Mouse (Mus musculus) kidney, embryonic 15.5 days (tissue): Measurements from ENCODE around the gene Hand1. TPM values are rescaled to one million over a fixed set of nuclear protein-coding genes. Genes with fewer than 3 reads are reported as not detected.
A peak's percentile ranks its signal among the peaks of the same experiment; 100 is the strongest.

Source experiments
- ATAC-seq: fragments of 200-750 bp; cut with Nextera tagmentation; replicated peaks from 2 replicates; pipeline ENCODE4 v1.8.0; 2017; ENCODE audit warnings: moderate TSS enrichment; ENCODE audit not compliant: low FRiP score
- H3K27ac ChIP-seq: fragments of 300-500 bp; sonication (generic); 2 replicates; pipeline ENCODE4 v1.5.1; 2015; ENCODE audit warnings: mild to moderate bottlenecking, inconsistent platforms
- H3K27me3 ChIP-seq: fragments of 300-500 bp; sonication (generic); 2 replicates; pipeline ENCODE4 v1.6.1; 2015; ENCODE audit warnings: inconsistent platforms
- H3K36me3 ChIP-seq: fragments of 300-500 bp; sonication (generic); 2 replicates; pipeline ENCODE4 v1.6.1; 2015; ENCODE audit warnings: inconsistent platforms
- H3K4me1 ChIP-seq: fragments of 300-500 bp; sonication (generic); 2 replicates; pipeline ENCODE4 v1.6.1; 2015; ENCODE audit warnings: inconsistent platforms
- H3K4me2 ChIP-seq: fragments of 300-500 bp; sonication (generic); 2 replicates; pipeline ENCODE4 v1.6.1; 2015; ENCODE audit warnings: moderate library complexity, mild to moderate bottlenecking, inconsistent platforms
- H3K4me3 ChIP-seq: fragments of 300-500 bp; sonication (generic); replicated peaks from 2 replicates; pipeline ENCODE4 v1.5.1; 2015; ENCODE audit warnings: mild to moderate bottlenecking, inconsistent platforms
- H3K9ac ChIP-seq: fragments of 300-500 bp; sonication (generic); 2 replicates; pipeline ENCODE4 v1.6.1; 2015; ENCODE audit warnings: mild to moderate bottlenecking, inconsistent platforms
- H3K9me3 ChIP-seq: fragments of 300-500 bp; sonication (generic); replicated peaks from 2 replicates; pipeline ENCODE4 v1.6.1; 2016; ENCODE audit warnings: inconsistent platforms
- WGBS: fragments of 180-500 bp; shearing (Covaris S2); methylation state at CpG from one replicate; pipeline ENCODE4 v1.1.7; 2015; ENCODE audit warnings: mixed read lengths; 5-methylcytosine and 5-hydroxymethylcytosine counted together
- polyA plus RNA-seq: library from polyadenylated mRNA; unstranded; fragments of >200 nt; fragmentation: Nextera tagmentation; extraction: Ambion mirVana; gene quantifications from 2 replicates; pipeline ENCODE4 v1.2.1, GENCODE M21; 2015

Gene Hand1
- polyA plus RNA-seq, 1 experiment from 2014 or later, result 5.4 TPM

- no peak overlapping the region for H3K27ac ChIP-seq
- peaks cover 35% of the 10 kb centered on the region for H3K36me3 ChIP-seq
- H3K4me1 ChIP-seq, result peaks cover 4% of the 10 kb centered on the region; the same call in 1 of the 2 replicates
- no peak overlapping the region for H3K9ac ChIP-seq
- ATAC-seq, result no peak
- no peak overlapping the region for H3K4me3 ChIP-seq
- H3K27me3 ChIP-seq, result 0 out of 2 replicates have a peak, but pooled peaks cover under 1% of the 10 kb centered on the region
- no peak overlapping the region for H3K4me2 ChIP-seq
- 89% methylated on average over 3 of the region's 3 CpGs for WGBS
- no peaks in the 10 kb centered on the region for H3K9me3 ChIP-seq
Observed at GRCm38 (mm10) chr11:57813641-57814040, 19.0 kb downstream of the Hand1 start.

- no peaks in the 10 kb centered on the region for H3K27me3 ChIP-seq
- H3K27ac ChIP-seq, result no peak overlapping the region
- no peak overlapping the region for H3K4me3 ChIP-seq
- H3K9ac ChIP-seq, result no peak overlapping the region
- H3K36me3 ChIP-seq, result peaks cover 44% of the 10 kb centered on the region
- no peaks in the 10 kb centered on the region for H3K9me3 ChIP-seq
- ATAC-seq, result no peak
- WGBS, result 96% methylated on average over 8 of the region's 8 CpGs
- no peaks in the 10 kb centered on the region for H3K4me1 ChIP-seq
- no peak overlapping the region for H3K4me2 ChIP-seq
Observed at GRCm38 (mm10) chr11:57812212-57812611, 20.4 kb downstream of the Hand1 start.

DNA sequence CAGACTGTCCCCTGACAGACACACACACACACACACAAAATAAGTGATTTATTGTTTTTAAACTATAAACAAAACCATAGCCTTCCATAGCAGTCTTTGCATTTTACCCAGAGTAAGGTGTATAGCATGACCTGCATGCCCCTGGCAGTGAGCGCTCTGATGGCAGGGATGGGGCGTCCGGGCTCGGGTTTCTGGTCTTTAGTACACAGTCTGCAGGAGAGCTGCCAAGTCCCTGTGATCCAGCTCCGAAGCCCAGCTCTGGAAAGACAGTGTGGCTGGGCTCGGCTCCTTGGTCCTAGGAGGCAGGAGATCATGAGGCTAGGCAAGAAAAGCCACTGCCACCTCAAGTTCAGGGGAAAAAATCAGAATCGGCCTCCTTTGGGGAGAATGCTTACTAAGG, 21.6 kb downstream of the Hand1 start:
- no peak overlapping the region for H3K4me3 ChIP-seq
- no peak for ATAC-seq
- no peaks in the 10 kb centered on the region for H3K9me3 ChIP-seq
- H3K4me1 ChIP-seq, result no peaks in the 10 kb centered on the region
- H3K36me3 ChIP-seq, result peaks cover 50% of the 10 kb centered on the region
- no peak overlapping the region for H3K4me2 ChIP-seq
- no peaks in the 10 kb centered on the region for H3K27me3 ChIP-seq
- H3K27ac ChIP-seq, result no peak overlapping the region
- no peak overlapping the region for H3K9ac ChIP-seq
- 79% methylated on average over 7 of the region's 7 CpGs for WGBS

- H3K9me3 ChIP-seq, result no peaks in the 10 kb centered on the region
- H3K27me3 ChIP-seq, result no peaks in the 10 kb centered on the region
- no peaks in the 10 kb centered on the region for H3K4me1 ChIP-seq
- H3K9ac ChIP-seq, result no peak overlapping the region
- H3K4me3 ChIP-seq, result no peak overlapping the region
- H3K4me2 ChIP-seq, result no peak overlapping the region
- peaks cover 49% of the 10 kb centered on the region for H3K36me3 ChIP-seq
- WGBS, result 91% methylated on average over 8 of the region's 8 CpGs
- ATAC-seq, result no peak
- no peak overlapping the region for H3K27ac ChIP-seq
Observed at GRCm38 (mm10) chr11:57809732-57810098, 22.9 kb downstream of the Hand1 start.

DNA sequence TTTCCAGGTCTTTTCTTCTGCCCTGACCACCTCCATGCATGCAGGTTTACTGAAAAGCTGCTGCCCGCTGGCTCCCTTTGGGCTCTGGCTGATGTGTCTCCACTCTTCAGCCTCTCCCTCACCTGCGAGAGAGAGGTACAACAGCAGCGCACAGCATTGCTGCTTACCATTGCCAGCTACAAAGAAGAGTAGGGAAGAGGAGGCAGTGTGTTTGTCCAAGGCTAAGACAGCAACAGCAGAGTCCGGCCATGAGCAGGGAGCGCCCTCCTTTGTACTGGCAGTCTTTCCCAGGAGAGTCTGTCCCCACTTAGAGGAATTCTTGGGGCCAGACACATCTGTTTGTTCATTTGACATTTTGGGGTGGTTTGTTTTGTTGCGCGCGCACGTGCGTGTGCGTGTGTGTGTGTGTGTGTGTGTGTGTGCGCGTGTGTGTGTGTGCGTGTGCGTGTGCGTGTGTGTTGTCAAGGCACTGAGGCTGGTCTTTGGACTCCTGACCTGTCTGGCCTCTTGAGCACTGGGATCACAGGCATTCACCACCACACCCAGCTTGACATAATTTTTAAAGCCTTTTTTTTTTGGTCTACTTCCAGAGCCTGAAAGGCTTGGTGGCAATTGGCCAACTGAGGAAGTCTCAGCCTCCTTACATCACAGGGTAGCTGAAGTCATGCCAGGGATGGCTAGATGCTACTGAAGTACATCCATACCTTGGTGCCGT, 23.4 kb downstream of the Hand1 start:
- H3K27me3 ChIP-seq, result no peaks in the 10 kb centered on the region
- ATAC-seq, result no peak
- no peak overlapping the region for H3K4me2 ChIP-seq
- no peak overlapping the region for H3K9ac ChIP-seq
- no peaks in the 10 kb centered on the region for H3K4me1 ChIP-seq
- 93% methylated on average over 17 of the region's 17 CpGs for WGBS
- H3K27ac ChIP-seq, result no peak overlapping the region
- H3K36me3 ChIP-seq, result peaks cover 49% of the 10 kb centered on the region
- no peaks in the 10 kb centered on the region for H3K9me3 ChIP-seq
- no peak overlapping the region for H3K4me3 ChIP-seq

GRCm38 (mm10) chr11:57805047-57805446, 27.6 kb downstream of the Hand1 start:
- Histone ChIP-seq H3K4me2 (no peak overlapping the region), H3K4me3 (no peak overlapping the region), H3K27me3 (no peaks in the 10 kb centered on the region), H3K9me3 (no peaks in the 10 kb centered on the region), H3K27ac (no peak overlapping the region), H3K9ac (no peak overlapping the region), H3K4me1 (peaks cover 27% of the 10 kb centered on the region), H3K36me3 (peaks cover 30% of the 10 kb centered on the region)
- WGBS, result 76% methylated on average over 3 of the region's 3 CpGs
- ATAC-seq, result no peak

DNA sequence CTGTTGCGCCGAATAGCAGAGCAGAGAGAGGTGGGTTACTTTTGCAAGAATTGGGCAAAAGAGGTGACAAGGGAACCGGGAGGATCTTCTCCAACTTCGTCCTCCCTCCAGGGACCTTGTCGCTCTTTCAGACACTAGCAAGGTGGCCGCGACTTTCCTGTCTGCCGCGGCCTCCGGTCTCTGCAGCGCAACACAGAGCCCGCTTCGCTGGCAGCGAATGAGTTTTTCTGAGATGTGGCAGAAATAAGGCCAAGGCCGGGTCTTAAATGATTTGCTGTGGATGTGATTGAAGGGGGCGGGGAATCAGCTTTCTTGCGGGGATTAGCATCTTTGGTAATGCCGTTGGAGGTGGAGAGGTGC, 30.1 kb downstream of the Hand1 start:
- WGBS, result under 1% methylated on average over 18 of the region's 18 CpGs
- 0 out of 2 replicates have a peak overlapping the region, but pooled peaks have one; percentile 75 for H3K27ac ChIP-seq

DNA sequence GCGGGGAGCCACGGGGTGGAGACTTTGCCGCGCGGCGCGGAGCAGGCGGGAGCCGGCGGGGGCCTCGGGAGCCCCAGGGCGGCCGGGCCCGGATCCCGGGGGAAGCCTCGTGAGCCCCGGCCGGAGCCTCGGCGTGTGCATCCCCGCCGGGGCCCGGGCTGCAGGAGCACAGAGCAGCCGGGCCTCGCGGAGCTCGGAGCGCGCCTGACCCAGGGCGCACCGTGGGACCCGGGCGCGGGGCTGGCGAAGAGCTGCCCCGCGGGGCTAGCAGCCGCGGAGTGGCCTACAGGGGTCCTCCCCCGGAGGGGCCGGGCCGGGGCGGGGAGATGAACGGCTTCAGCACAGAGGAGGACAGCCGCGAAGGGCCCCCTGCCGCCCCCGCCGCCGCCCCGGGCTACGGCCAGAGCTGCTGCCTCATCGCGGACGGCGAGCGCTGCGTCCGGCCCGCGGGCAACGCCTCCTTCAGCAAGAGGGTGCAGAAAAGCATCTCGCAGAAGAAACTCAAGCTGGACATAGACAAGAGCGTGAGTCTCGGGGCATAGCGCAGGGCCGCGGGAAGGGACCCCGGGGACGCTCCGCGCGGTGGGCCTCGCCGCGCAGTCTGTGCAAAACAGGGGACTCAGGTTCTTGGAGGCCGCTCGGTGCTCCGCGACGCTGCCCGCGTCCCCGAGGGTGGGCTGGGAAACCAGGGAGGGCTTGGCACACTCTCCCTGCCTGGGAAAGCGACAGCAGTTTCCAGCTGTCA, 30.7 kb downstream of the Hand1 start:
- no peaks in the 10 kb centered on the region for H3K9me3 ChIP-seq
- peak overlapping the region; percentile 87 for H3K9ac ChIP-seq
- H3K27me3 ChIP-seq, result no peaks in the 10 kb centered on the region
- peak overlapping the region; percentile 75 for H3K27ac ChIP-seq
- H3K36me3 ChIP-seq, result peaks cover 8% of the 10 kb centered on the region; the same call in 1 of the 2 replicates
- peaks cover 29% of the 10 kb centered on the region for H3K4me1 ChIP-seq
- WGBS, result under 1% methylated on average over 67 of the region's 85 CpGs
- peak overlapping the region; percentile 98 for H3K4me3 ChIP-seq
- peak; percentile 72 for ATAC-seq
- peak overlapping the region; percentile 99 for H3K4me2 ChIP-seq

More for the DNA sequence above, 30.1 kb downstream of the Hand1 start:
- no peaks in the 10 kb centered on the region for H3K27me3 ChIP-seq
- H3K4me3 ChIP-seq, result peak overlapping the region; percentile 98
- H3K9ac ChIP-seq, result peak overlapping the region; percentile 87
- peaks cover 29% of the 10 kb centered on the region for H3K4me1 ChIP-seq
- no peaks in the 10 kb centered on the region for H3K9me3 ChIP-seq
- peak overlapping the region; percentile 99 for H3K4me2 ChIP-seq
- ATAC-seq, result no peak
- H3K36me3 ChIP-seq, result peaks cover 8% of the 10 kb centered on the region; the same call in 1 of the 2 replicates

DNA sequence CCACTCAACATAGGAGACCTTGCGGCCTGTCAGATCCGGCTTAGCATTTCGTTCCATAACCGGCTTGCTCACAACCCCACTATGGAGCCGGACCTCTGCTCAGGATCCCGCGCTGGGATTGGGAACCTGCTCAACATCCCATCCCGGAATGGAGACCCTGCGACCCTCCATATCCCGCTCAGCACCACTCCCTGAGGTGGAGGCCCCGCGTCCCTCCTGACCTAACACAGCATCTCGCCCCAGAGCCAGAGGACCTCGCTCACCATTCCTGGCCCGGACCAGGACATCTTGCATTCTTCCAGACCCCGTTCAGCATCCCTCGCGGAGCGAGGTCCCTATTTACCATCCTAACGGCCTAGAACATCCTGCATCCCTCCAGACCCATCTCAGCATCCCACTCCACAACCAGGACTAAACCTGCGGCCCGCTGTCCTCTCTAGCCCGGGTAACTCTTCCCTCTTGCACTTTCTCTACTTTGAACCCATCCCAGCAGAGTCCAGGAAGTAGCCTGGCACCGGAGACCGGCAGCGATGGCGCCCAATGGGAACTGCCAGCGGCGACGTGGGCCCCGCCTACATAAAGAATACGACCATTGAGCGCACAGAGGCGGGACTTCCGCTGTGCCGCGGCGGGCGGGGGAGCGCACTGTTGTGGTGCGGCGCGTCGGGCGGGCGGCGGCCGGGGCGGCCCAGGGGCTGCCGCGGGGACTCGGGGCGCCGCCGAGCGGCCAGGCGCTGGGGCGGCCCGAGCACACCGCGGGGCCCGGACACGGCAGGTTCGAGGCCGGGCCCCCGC, 31.4 kb downstream of the Hand1 start, which contains the start of gene Sap30l:
Gene Sap30l, plus strand, starts transcription at position 667 of the 795 bp plus-strand sequence.
- Histone ChIP-seq H3K4me2 (peak within 1 kb of the TSS; percentile 99), H3K27ac (peak within 1 kb of the TSS; percentile 87), H3K9me3 (no peaks in the 10 kb centered on the region), H3K27me3 (no peaks in the 10 kb centered on the region), H3K36me3 (peaks cover 5% of the 10 kb centered on the region; the same call in 1 of the 2 replicates), H3K9ac (peak within 1 kb of the TSS; percentile 87), H3K4me3 (peak within 1 kb of the TSS; percentile 98), H3K4me1 (peaks cover 29% of the 10 kb centered on the region)
- peak; percentile 97 for ATAC-seq
- under 1% methylated on average over 63 of the region's 66 CpGs for WGBS

DNA sequence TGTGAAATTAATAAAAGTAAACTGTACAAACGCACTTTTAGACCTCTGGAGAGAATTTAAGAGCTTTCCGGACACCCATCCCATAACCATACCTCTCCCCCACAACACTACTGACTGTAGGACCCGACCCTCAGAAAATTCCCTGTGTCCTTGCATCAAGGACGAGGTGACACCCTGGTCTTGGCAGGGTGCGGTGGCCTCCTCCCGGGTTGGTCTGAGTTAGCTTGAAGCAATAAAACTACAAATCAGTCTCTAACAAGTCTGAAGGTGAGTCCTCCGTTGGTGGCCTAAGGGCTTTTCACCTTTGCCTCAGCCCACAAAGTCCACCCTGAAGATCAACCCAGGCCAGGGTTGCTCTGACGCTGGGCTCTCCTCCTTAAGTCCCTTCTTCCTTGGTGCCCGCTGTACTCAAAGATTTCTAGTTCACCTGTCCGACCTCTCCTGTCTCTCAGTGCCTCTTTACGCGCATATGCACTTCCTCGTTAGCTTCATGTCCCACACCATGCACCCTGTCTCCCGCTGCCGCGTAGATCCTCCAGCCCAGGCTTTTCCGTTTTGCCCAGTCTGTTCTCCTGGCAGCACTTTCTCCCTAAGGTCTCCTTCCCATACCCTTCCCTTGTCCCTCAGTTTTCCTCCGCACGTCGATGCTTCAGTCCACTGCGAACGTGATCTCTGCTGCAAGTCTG, 32.2 kb downstream of the Hand1 start:
- H3K9ac ChIP-seq, result peak overlapping the region; percentile 55
- no peaks in the 10 kb centered on the region for H3K9me3 ChIP-seq
- peak overlapping the region; percentile 98 for H3K4me3 ChIP-seq
- H3K4me2 ChIP-seq, result peak overlapping the region; percentile 99
- peaks cover 35% of the 10 kb centered on the region for H3K4me1 ChIP-seq
- H3K27ac ChIP-seq, result peak overlapping the region; percentile 87
- no peaks in the 10 kb centered on the region for H3K27me3 ChIP-seq
- 12% methylated on average over 22 of the region's 22 CpGs for WGBS
- no peaks in the 10 kb centered on the region for H3K36me3 ChIP-seq
- no peak for ATAC-seq

GRCm38 (mm10) chr11:57799456-57799855, 33.2 kb downstream of the Hand1 start:
- ATAC-seq, result no peak
- Histone ChIP-seq H3K27ac (no peak overlapping the region), H3K9me3 (no peaks in the 10 kb centered on the region), H3K9ac (no peak overlapping the region), H3K4me3 (no peak overlapping the region), H3K36me3 (no peaks in the 10 kb centered on the region), H3K4me1 (peaks cover 39% of the 10 kb centered on the region), H3K4me2 (no peak overlapping the region), H3K27me3 (no peaks in the 10 kb centered on the region)
- WGBS, result 84% methylated on average over 10 of the region's 10 CpGs
